Mouse (Mus musculus) embryonic facial prominence, embryonic 13.5 days (tissue): ENCODE results near the gene Fntb. TPM values are rescaled to one million over a fixed set of nuclear protein-coding genes. Genes with fewer than 3 reads are reported as not detected.
"Not testable (repeated sequence)": the region's sequence is repeated elsewhere in the genome, so short reads cannot be mapped to it uniquely, and the experiment has no call there.

Source experiments
- ATAC-seq: fragments of 200-750 bp; cut with Nextera tagmentation; 2 replicates; pipeline ENCODE4 v1.8.0; 2017; ENCODE audit warnings: low read depth; ENCODE audit not compliant: insufficient number of reproducible peaks, insufficient read depth, low FRiP score, low TSS enrichment
- H3K27ac ChIP-seq: fragments of 300-500 bp; sonication (generic); 2 replicates; pipeline ENCODE4 v1.5.1; 2015; ENCODE audit warnings: moderate library complexity, mild to moderate bottlenecking, inconsistent platforms
- H3K27me3 ChIP-seq: fragments of 300-500 bp; sonication (generic); 2 replicates; pipeline ENCODE4 v1.6.1; 2015; ENCODE audit warnings: mild to moderate bottlenecking, inconsistent platforms
- H3K36me3 ChIP-seq: fragments of 300-500 bp; sonication (generic); 2 replicates; pipeline ENCODE4 v1.6.1; 2015; ENCODE audit warnings: mild to moderate bottlenecking, inconsistent platforms
- H3K4me1 ChIP-seq: fragments of 300-500 bp; sonication (generic); 2 replicates; pipeline ENCODE4 v1.6.1; 2015; ENCODE audit warnings: inconsistent platforms
- H3K4me2 ChIP-seq: fragments of 300-500 bp; sonication (generic); 2 replicates; pipeline ENCODE4 v1.6.1; 2015; ENCODE audit warnings: moderate library complexity, mild to moderate bottlenecking, inconsistent platforms
- H3K4me3 ChIP-seq: fragments of 300-500 bp; sonication (generic); 2 replicates; pipeline ENCODE4 v1.5.1; 2015; ENCODE audit warnings: mild to moderate bottlenecking, inconsistent platforms
- H3K9ac ChIP-seq: fragments of 300-500 bp; sonication (generic); 2 replicates; pipeline ENCODE4 v1.6.1; 2015; ENCODE audit warnings: mild to moderate bottlenecking, inconsistent platforms
- H3K9me3 ChIP-seq: fragments of 300-500 bp; sonication (generic); 2 replicates; pipeline ENCODE4 v1.6.1; 2016; ENCODE audit warnings: inconsistent platforms
- WGBS: fragments of 180-500 bp; shearing (Covaris S2); methylation state at CpG from one replicate; pipeline ENCODE4 v1.1.7; 2015; ENCODE audit warnings: mixed read lengths; 5-methylcytosine and 5-hydroxymethylcytosine counted together
- polyA plus RNA-seq: library from polyadenylated mRNA; unstranded; fragments of >200 nt; fragmentation: Nextera tagmentation; extraction: Ambion mirVana; gene quantifications from 2 replicates; pipeline ENCODE4 v1.2.1, GENCODE M21; 2015

Fntb gene
- polyA plus RNA-seq, 1 experiment from 2014 or later = 41.8 TPM

GRCm38 (mm10) chr12:76844346-76845061, 79.1 kb downstream of the Fntb start:
- H3K27me3 ChIP-seq = no peaks in the 10 kb centered on the region
- no peak overlapping the region for H3K27ac ChIP-seq
- H3K4me2 ChIP-seq = no peak overlapping the region
- H3K36me3 ChIP-seq = 0 out of 2 replicates have a peak, but pooled peaks cover 5% of the 10 kb centered on the region
- no peak overlapping the region for H3K4me3 ChIP-seq
- no peak for ATAC-seq
- WGBS = 93% methylated on average over 15 of the region's 15 CpGs
- H3K9me3 ChIP-seq = no peaks in the 10 kb centered on the region
- no peak overlapping the region for H3K9ac ChIP-seq
- no peaks in the 10 kb centered on the region for H3K4me1 ChIP-seq

DNA sequence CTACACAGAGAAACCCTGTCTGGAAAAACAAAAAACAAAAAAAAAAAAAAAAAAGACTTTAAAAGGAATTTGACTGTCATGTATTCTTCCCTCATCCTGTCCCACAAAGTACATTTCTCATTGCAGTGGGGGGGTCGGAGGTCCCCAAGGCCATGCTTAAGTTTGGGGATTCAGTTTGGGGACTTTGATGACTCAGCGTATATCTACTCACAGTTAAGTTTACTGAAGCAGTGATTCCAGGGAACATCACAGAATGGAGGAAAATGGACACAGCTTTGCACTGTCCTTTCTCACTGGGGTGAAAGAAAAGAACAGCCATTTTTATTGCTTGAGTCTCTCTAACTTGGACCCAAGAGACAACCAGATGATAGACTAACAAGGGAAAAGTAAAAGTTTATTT, 87.0 kb downstream of the Fntb start:
- peaks cover 9% of the 10 kb centered on the region; the same call in 1 of the 2 replicates for H3K4me1 ChIP-seq
- H3K27me3 ChIP-seq = no peaks in the 10 kb centered on the region
- no peaks in the 10 kb centered on the region for H3K9me3 ChIP-seq
- no peak for ATAC-seq
- 90% methylated on average over 2 of the region's 2 CpGs for WGBS
- H3K9ac ChIP-seq = no peak overlapping the region
- no peak overlapping the region for H3K27ac ChIP-seq
- H3K4me2 ChIP-seq = no peak overlapping the region
- H3K4me3 ChIP-seq = no peak overlapping the region
- no peaks in the 10 kb centered on the region for H3K36me3 ChIP-seq

DNA sequence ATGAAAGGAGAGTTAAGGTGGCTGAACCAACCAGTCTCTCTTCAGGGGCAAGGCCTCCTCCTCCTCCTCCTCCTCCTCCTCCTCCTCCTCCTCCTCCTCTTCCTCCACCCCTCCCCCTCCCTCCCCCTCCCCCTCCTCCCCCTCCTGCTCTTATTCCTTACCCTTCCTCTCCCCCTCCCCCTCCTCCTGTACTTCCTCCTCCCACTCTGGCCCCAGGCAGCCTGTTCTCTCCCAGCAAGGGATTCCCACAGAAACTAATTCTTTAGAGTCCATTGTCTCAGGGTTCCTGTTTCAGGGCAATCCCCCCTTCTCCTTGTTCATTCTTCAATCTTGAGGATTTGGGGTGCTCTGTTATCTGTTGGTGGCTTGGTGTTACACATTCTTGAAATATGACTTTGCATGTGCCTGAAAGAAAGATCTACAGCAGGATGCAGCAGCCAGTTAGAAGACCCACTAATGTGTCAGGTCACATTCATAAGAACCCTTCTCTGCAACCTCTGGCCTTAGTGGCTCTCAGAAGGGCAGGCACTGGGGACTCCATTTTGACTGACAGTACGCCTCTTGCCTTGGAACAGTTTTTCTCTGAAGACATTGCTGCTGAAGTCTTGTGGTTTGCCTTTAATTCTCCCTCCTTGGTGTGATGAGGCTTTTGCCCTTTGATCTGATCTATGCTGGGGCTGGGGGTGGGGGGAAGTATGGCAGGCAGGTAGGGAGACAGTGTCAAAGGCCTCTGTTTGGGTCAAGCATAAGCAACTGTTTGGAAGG, 88.2 kb downstream of the Fntb start:
- ATAC-seq = no peak
- WGBS = 60% methylated on average over 1 of the region's 1 CpGs
- H3K27ac ChIP-seq = no peak overlapping the region

GRCm38 (mm10) chr12:76857087-76857486, 91.7 kb downstream of the Fntb start:
- ATAC-seq = no peak
- WGBS = 86% methylated on average over 10 of the region's 10 CpGs
- H3K27me3 ChIP-seq = no peaks in the 10 kb centered on the region

More for the DNA sequence above, 88.2 kb downstream of the Fntb start:
- Histone ChIP-seq H3K36me3 (no peaks in the 10 kb centered on the region), H3K4me2 (no peak overlapping the region), H3K27me3 (no peaks in the 10 kb centered on the region), H3K4me1 (peaks cover 9% of the 10 kb centered on the region; the same call in 1 of the 2 replicates), H3K4me3 (no peak overlapping the region), H3K9ac (no peak overlapping the region), H3K9me3 (no peaks in the 10 kb centered on the region)

DNA sequence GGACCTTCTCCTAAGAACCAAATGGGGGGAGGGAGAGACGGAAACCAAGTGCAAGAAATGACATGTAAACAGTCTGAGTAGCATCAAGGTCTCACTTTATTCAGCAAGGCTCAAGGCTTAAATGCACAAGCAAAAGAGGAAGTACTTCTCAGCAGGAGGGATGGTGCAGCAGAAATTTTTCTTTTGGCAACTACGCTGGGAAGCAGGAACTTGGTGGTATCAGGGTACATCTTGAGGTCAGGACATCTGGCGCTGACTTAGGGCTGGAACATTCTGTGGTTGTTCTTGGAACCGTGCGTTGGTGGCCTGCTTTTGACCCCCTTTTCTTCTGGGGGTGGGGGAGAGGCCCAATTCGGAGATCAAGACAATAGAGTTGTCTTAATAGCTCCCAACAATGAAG, 93.4 kb downstream of the Fntb start:
- not testable (repeated sequence) for H3K4me1 ChIP-seq, H3K4me3 ChIP-seq, H3K9me3 ChIP-seq, H3K4me2 ChIP-seq, H3K9ac ChIP-seq, H3K36me3 ChIP-seq, ATAC-seq, H3K27ac ChIP-seq, H3K27me3 ChIP-seq
- WGBS = 80% methylated on average over 6 of the region's 6 CpGs

More at GRCm38 (mm10) chr12:76857087-76857486, 91.7 kb downstream of the Fntb start:
- H3K4me3 ChIP-seq = no peak overlapping the region
- peaks cover 9% of the 10 kb centered on the region; the same call in 1 of the 2 replicates for H3K4me1 ChIP-seq
- H3K9ac ChIP-seq = no peak overlapping the region
- no peak overlapping the region for H3K4me2 ChIP-seq
- no peaks in the 10 kb centered on the region for H3K9me3 ChIP-seq
- H3K27ac ChIP-seq = no peak overlapping the region
- no peaks in the 10 kb centered on the region; the same call in 1 of the 2 replicates for H3K36me3 ChIP-seq

DNA sequence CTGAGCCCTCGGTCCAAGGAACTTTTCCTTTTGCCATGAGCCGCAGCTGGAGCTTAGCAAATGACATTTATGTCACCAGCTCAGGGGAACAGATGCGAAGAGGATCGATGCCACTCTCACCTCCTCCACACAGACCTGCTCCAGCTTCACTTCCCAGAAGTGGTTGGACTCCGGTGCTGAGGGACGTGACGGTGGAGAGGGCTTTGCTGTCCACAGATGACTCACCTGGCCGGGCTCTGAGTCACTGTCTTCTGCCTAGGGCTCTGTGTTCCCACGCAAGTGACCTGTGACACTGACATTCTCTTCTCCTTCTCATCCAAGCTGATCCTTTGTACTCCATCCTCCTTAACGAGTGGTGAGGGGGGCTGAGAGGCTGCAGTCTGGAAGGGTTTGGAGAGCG, 98.3 kb downstream of the Fntb start:
- H3K27ac ChIP-seq = peak overlapping the region; percentile 33; the same call in 1 of the 2 replicates
- no peak overlapping the region for H3K4me3 ChIP-seq
- peaks cover 5% of the 10 kb centered on the region for H3K36me3 ChIP-seq
- H3K4me2 ChIP-seq = no peak overlapping the region
- no peaks in the 10 kb centered on the region for H3K9me3 ChIP-seq
- 74% methylated on average over 11 of the region's 11 CpGs for WGBS
- no peak overlapping the region for H3K9ac ChIP-seq
- no peak for ATAC-seq
- peaks cover 22% of the 10 kb centered on the region for H3K4me1 ChIP-seq
- no peaks in the 10 kb centered on the region for H3K27me3 ChIP-seq

- H3K9ac ChIP-seq = 0 out of 2 replicates have a peak overlapping the region, but pooled peaks have one; percentile 44
- H3K27me3 ChIP-seq = no peaks in the 10 kb centered on the region
- ATAC-seq = peak; percentile 53; the same call in 1 of the 2 replicates
- H3K9me3 ChIP-seq = no peaks in the 10 kb centered on the region
- no peak overlapping the region for H3K4me3 ChIP-seq
- H3K4me1 ChIP-seq = peaks cover 22% of the 10 kb centered on the region
- H3K27ac ChIP-seq = peak overlapping the region; percentile 60
- H3K4me2 ChIP-seq = no peak overlapping the region
- 43% methylated on average over 13 of the region's 13 CpGs for WGBS
- H3K36me3 ChIP-seq = peaks cover 5% of the 10 kb centered on the region
Measured at GRCm38 (mm10) chr12:76865266-76865665, 99.9 kb downstream of the Fntb start.

- no peaks in the 10 kb centered on the region for H3K27me3 ChIP-seq
- ATAC-seq = no peak
- no peak overlapping the region for H3K4me3 ChIP-seq
- WGBS = 68% methylated on average over 10 of the region's 10 CpGs
- no peak overlapping the region for H3K4me2 ChIP-seq
- H3K9me3 ChIP-seq = no peaks in the 10 kb centered on the region
- H3K36me3 ChIP-seq = peaks cover 5% of the 10 kb centered on the region
- H3K4me1 ChIP-seq = peaks cover 22% of the 10 kb centered on the region
- no peak overlapping the region for H3K9ac ChIP-seq
- no peak overlapping the region for H3K27ac ChIP-seq
Measured at GRCm38 (mm10) chr12:76867586-76868280, 102.3 kb downstream of the Fntb start.

DNA sequence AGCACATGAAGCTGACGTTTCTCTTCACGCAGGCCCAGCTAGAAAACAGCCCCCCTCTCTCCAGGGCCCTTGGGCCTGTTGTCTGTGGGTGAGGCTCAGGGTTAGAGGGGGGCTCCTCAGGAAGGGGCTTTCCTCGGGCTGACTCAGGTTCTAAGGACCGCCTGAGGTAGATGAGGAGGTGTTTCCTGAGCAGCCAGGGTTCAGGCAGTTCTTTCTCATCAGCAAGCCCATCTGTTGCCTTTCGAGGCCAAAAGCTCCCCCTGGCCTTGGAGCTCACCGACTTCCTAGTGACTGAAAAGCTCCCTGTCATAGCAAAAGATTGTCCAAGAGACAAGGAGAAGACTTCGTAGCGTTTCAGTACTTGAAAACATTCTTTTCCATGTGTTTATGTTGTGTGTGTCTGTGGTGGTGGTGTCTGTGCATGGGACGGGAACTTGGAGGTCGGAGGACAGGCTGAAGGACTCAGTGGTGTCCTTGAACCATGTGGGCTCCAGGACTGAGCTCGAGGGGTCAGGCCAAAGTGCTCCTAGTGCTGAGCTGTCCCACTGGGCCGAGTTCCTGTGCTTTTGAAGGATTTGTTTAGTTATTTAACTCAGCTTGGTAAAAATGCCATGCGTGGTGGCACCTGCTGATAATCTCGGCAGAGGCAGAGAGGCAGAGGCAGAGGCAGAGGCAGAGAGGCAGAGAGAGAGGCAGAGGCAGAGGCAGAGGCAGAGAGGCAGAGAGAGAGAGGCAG, 103.2 kb downstream of the Fntb start:
- 68% methylated on average over 14 of the region's 14 CpGs for WGBS
- peaks cover 5% of the 10 kb centered on the region for H3K36me3 ChIP-seq

DNA sequence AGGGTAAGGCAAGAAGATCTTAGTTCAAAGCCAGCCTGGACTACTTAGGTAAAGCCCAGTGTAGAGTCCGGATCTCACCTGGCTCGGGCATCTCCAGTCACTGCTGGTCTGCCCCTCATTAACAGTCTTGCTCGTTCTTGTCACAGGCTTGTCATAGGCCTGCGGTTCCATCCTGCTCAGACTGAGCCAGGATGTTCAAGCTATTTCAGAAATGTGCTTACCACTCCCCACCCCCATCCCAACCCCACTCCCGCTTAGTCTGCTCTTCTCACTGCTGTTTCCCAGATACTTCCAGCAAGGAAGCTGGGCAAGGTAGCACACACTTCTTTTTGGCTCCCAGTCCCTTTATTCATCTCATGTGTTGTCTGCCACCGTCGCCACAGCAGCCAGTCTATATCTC, 104.2 kb downstream of the Fntb start:
- peaks cover 17% of the 10 kb centered on the region for H3K4me1 ChIP-seq
- no peak overlapping the region for H3K9ac ChIP-seq
- H3K27me3 ChIP-seq = no peaks in the 10 kb centered on the region
- no peaks in the 10 kb centered on the region for H3K9me3 ChIP-seq
- no peak overlapping the region for H3K27ac ChIP-seq
- ATAC-seq = no peak
- peaks cover 14% of the 10 kb centered on the region for H3K36me3 ChIP-seq
- no peak overlapping the region for H3K4me2 ChIP-seq
- H3K4me3 ChIP-seq = no peak overlapping the region
- WGBS = 77% methylated on average over 7 of the region's 7 CpGs

More for the DNA sequence above, 103.2 kb downstream of the Fntb start:
- no peaks in the 10 kb centered on the region for H3K9me3 ChIP-seq
- H3K27me3 ChIP-seq = no peaks in the 10 kb centered on the region
- H3K4me3 ChIP-seq = no peak overlapping the region
- H3K27ac ChIP-seq = no peak overlapping the region
- H3K4me1 ChIP-seq = peaks cover 20% of the 10 kb centered on the region
- H3K4me2 ChIP-seq = no peak overlapping the region
- H3K9ac ChIP-seq = no peak overlapping the region
- ATAC-seq = no peak

GRCm38 (mm10) chr12:76872767-76873316, 107.5 kb downstream of the Fntb start:
- Histone ChIP-seq H3K27me3 (no peaks in the 10 kb centered on the region), H3K27ac (no peak overlapping the region), H3K36me3 (peaks cover 22% of the 10 kb centered on the region), H3K4me2 (no peak overlapping the region), H3K4me3 (no peak overlapping the region), H3K9ac (no peak overlapping the region), H3K9me3 (no peaks in the 10 kb centered on the region), H3K4me1 (peaks cover 2% of the 10 kb centered on the region; the same call in 1 of the 2 replicates)
- no peak for ATAC-seq
- WGBS = 86% methylated on average over 7 of the region's 7 CpGs
